Mouse (Mus musculus) C2C12 (cell line): ENCODE measurements around the gene Proca1. TPM values are rescaled to one million over a fixed set of nuclear protein-coding genes. Genes with fewer than 3 reads are reported as not detected.
A peak's percentile ranks its signal among the peaks of the same experiment; 100 is the strongest.

ENCODE experiments used
- H3K27me3 ChIP-seq: one replicate; pipeline ENCODE4 v1.6.1; 2011; ENCODE audit not compliant: control insufficient read depth, insufficient read depth, insufficient read length
- H3K36me3 ChIP-seq: one replicate; pipeline ENCODE4 v1.6.1; 2011; ENCODE audit not compliant: control insufficient read depth, insufficient read depth
- H3K4me3 ChIP-seq: one replicate; pipeline ENCODE4 v1.5.1; 2011; ENCODE audit warnings: mild to moderate bottlenecking, control low read depth; ENCODE audit not compliant: poor library complexity, insufficient read depth, severe bottlenecking
- H3K79me2 ChIP-seq: one replicate; pipeline ENCODE4 v1.6.1; 2011; ENCODE audit not compliant: control insufficient read depth, insufficient read depth
- H3K79me3 ChIP-seq: one replicate; pipeline ENCODE4 v1.6.1; 2011; ENCODE audit warnings: low read depth, control low read depth
- H3ac ChIP-seq: one replicate; pipeline ENCODE3; 2011; ENCODE audit warnings: low read depth; ENCODE audit not compliant: control insufficient read depth, insufficient read length
- CEBPB ChIP-seq: IDR thresholded peaks from one replicate; pipeline ENCODE4 v1.6.1; 2011; ENCODE audit warnings: low read depth, mild to moderate bottlenecking, control low read depth, moderate library complexity
- CTCF ChIP-seq: IDR thresholded peaks from one replicate; pipeline ENCODE4 v1.5.1; 2011; ENCODE audit not compliant: control insufficient read depth, insufficient read depth, insufficient read length
- FOSL1 ChIP-seq: IDR thresholded peaks from one replicate; pipeline ENCODE4 v1.8.0; 2011; ENCODE audit warnings: mild to moderate bottlenecking, low read length; ENCODE audit not compliant: poor library complexity, insufficient read depth, severe bottlenecking
- MAX ChIP-seq: IDR thresholded peaks from one replicate; pipeline ENCODE4 v1.6.1; 2011; ENCODE audit warnings: mild to moderate bottlenecking, control low read depth
- MYOD1 ChIP-seq: IDR thresholded peaks from one replicate; pipeline ENCODE4 v1.6.1; 2011; ENCODE audit warnings: low read depth; ENCODE audit not compliant: control insufficient read depth, insufficient read length
- MYOG ChIP-seq: IDR thresholded peaks from one replicate; pipeline ENCODE4 v1.6.1; 2011; ENCODE audit not compliant: control insufficient read depth, insufficient read length; ENCODE audit errors: extremely low read depth
- USF1 ChIP-seq: IDR thresholded peaks from one replicate; pipeline ENCODE4 v1.6.1; 2011; ENCODE audit warnings: low read depth, mild to moderate bottlenecking, control low read depth, moderate library complexity
- polyA plus RNA-seq: library from polyadenylated mRNA; unstranded; fragments of >200 nt; fragmentation: generic; extraction: Trizol; gene quantifications from one replicate; pipeline ENCODE4 v1.2.1, GENCODE M21; 2012; ENCODE audit warnings: missing spikeins

The Proca1 gene
- polyA plus RNA-seq, 1 experiment: 0.18 TPM

- TF ChIP-seq FOSL1: no peak
- TF ChIP-seq MYOD1: no peak
- TF ChIP-seq CTCF: no peak
- TF ChIP-seq MYOG: no peak
- no peak for TF ChIP-seq CEBPB
- TF ChIP-seq USF1: no peak
- no peak for TF ChIP-seq MAX
- peaks cover 7% of the 10 kb centered on the region for H3K79me2 ChIP-seq
- no peak overlapping the region for H3K4me3 ChIP-seq
- no peaks in the 10 kb centered on the region for H3K27me3 ChIP-seq
- peaks cover 90% of the 10 kb centered on the region for H3K36me3 ChIP-seq
- no peak overlapping the region for H3ac ChIP-seq
- H3K79me3 ChIP-seq: peaks cover 3% of the 10 kb centered on the region
These were observed 40.6 kb upstream of the Proca1 start for GRCm38 (mm10) chr11:78152299-78153231.

- Histone ChIP-seq H3ac (no peak overlapping the region), H3K79me2 (peaks cover 20% of the 10 kb centered on the region), H3K4me3 (no peak overlapping the region), H3K36me3 (peaks cover 90% of the 10 kb centered on the region), H3K79me3 (peaks cover 10% of the 10 kb centered on the region), H3K27me3 (no peaks in the 10 kb centered on the region)
- TF ChIP-seq USF1 (no peak), CTCF (no peak), FOSL1 (no peak), MYOG (no peak), CEBPB (no peak)
These were observed 39.4 kb upstream of the Proca1 start for GRCm38 (mm10) chr11:78153778-78154177.

- TF ChIP-seq CEBPB: no peak
- no peak for TF ChIP-seq USF1
- no peak for TF ChIP-seq MYOD1
- no peak for TF ChIP-seq FOSL1
- TF ChIP-seq MAX: no peak
- no peak for TF ChIP-seq CTCF
- TF ChIP-seq MYOG: no peak
- Histone ChIP-seq H3ac (no peak overlapping the region), H3K4me3 (no peak overlapping the region), H3K79me3 (peaks cover 11% of the 10 kb centered on the region), H3K27me3 (no peaks in the 10 kb centered on the region), H3K79me2 (peaks cover 22% of the 10 kb centered on the region), H3K36me3 (peaks cover 92% of the 10 kb centered on the region)
These were observed 37.5 kb upstream of the Proca1 start for GRCm38 (mm10) chr11:78155674-78156073.

- no peaks in the 10 kb centered on the region for H3K27me3 ChIP-seq
These were observed 37.0 kb upstream of the Proca1 start for GRCm38 (mm10) chr11:78156156-78156699.

GRCm38 (mm10) chr11:78159096-78159495, 34.1 kb upstream of the Proca1 start:
- peaks cover 38% of the 10 kb centered on the region for H3K79me3 ChIP-seq
- H3K36me3 ChIP-seq: peaks cover 88% of the 10 kb centered on the region
- H3ac ChIP-seq: no peak overlapping the region
- TF ChIP-seq FOSL1: no peak
- no peak for TF ChIP-seq USF1
- no peak for TF ChIP-seq CEBPB
- TF ChIP-seq MYOD1: no peak
- no peak for TF ChIP-seq MYOG
- TF ChIP-seq MAX: peak; percentile 31
- TF ChIP-seq CTCF: peak; percentile 85
- H3K4me3 ChIP-seq: no peak overlapping the region
- no peaks in the 10 kb centered on the region for H3K27me3 ChIP-seq
- H3K79me2 ChIP-seq: peaks cover 56% of the 10 kb centered on the region

More at GRCm38 (mm10) chr11:78156156-78156699, 37.0 kb upstream of the Proca1 start:
- H3ac ChIP-seq: no peak overlapping the region
- H3K79me2 ChIP-seq: peaks cover 28% of the 10 kb centered on the region
- peaks cover 11% of the 10 kb centered on the region for H3K79me3 ChIP-seq
- no peak for TF ChIP-seq CTCF
- TF ChIP-seq FOSL1: no peak
- no peak for TF ChIP-seq CEBPB
- H3K4me3 ChIP-seq: no peak overlapping the region
- peaks cover 92% of the 10 kb centered on the region for H3K36me3 ChIP-seq

- Histone ChIP-seq H3ac (no peak overlapping the region), H3K79me3 (peaks cover 43% of the 10 kb centered on the region), H3K36me3 (peaks cover 84% of the 10 kb centered on the region), H3K79me2 (peaks cover 61% of the 10 kb centered on the region), H3K4me3 (no peak overlapping the region), H3K27me3 (no peaks in the 10 kb centered on the region)
- TF ChIP-seq MAX (no peak), CTCF (no peak), CEBPB (no peak), USF1 (no peak), MYOG (no peak), FOSL1 (no peak), MYOD1 (no peak)
These were observed 33.6 kb upstream of the Proca1 start for GRCm38 (mm10) chr11:78159557-78159956.
